Mouse (Mus musculus): ENCODE results near the gene Pmm1. TPM values are rescaled to one million over a fixed set of nuclear protein-coding genes. Genes with fewer than 3 reads are reported as not detected.

The Pmm1 gene
- total RNA-seq, 2 experiments from 2014 or later: 20.3 to 21.6 TPM

Other genes with a start within 250 kb of the Pmm1 start
- gene Zc3h7b, start 215.9 kb downstream of the Pmm1 start, total RNA-seq (2021): 10 to 100 TPM; 54.8 to 54.9 TPM
- 10 to 100 TPM; 37.9 to 38.5 TPM for gene Rangap1, start 215.4 kb downstream of the Pmm1 start, total RNA-seq (2021)
- 100 to 1,000 TPM; 112 to 117 TPM for gene Tef, start 158.5 kb downstream of the Pmm1 start, total RNA-seq (2021)
- gene Tob2, start 102.1 kb downstream of the Pmm1 start, total RNA-seq (2021): 10 to 100 TPM; 34.5 to 44.1 TPM
- gene Phf5a, start 89.0 kb downstream of the Pmm1 start, total RNA-seq (2021): 10 to 100 TPM; 48.9 to 55.8 TPM
- 100 to 1,000 TPM; 650 to 720 TPM for gene Aco2, start 88.6 kb downstream of the Pmm1 start, total RNA-seq (2021)
- gene Polr3h, start 34.7 kb downstream of the Pmm1 start, total RNA-seq (2021): 10 to 100 TPM; 14.1 to 16.5 TPM
- 1 to 10 TPM; 9.1 to 9.4 TPM for gene Csdc2, start 24.2 kb downstream of the Pmm1 start, total RNA-seq (2021)
- gene 1700029P11Rik, start 19.6 kb upstream of the Pmm1 start, total RNA-seq (2021): not detected
- gene Xrcc6, start 26.9 kb upstream of the Pmm1 start, total RNA-seq (2021): 10 to 100 TPM; 26.2 to 28.6 TPM
- 10 to 100 TPM; 21.9 to 23.9 TPM for gene Desi1, start 72.9 kb upstream of the Pmm1 start, total RNA-seq (2021)
- 10 to 100 TPM; 60.2 to 64.0 TPM for gene Snu13, start 86.7 kb upstream of the Pmm1 start, total RNA-seq (2021)
- gene 4930407I10Rik, start 98.2 kb upstream of the Pmm1 start, total RNA-seq (2021): not detected
- under 1 TPM in 1 of 2 experiments, not detected in 1; 0.16 TPM for gene Mei1, start 109.1 kb upstream of the Pmm1 start, total RNA-seq (2021)
- gene Ccdc134, start 167.0 kb upstream of the Pmm1 start, total RNA-seq (2021): 10 to 100 TPM; 45.5 to 49.4 TPM
- 10 to 100 TPM; 77.9 to 96.4 TPM for gene Srebf2, start 186.3 kb upstream of the Pmm1 start, total RNA-seq (2021)

All from gastrocnemius, postnatal 4 days (tissue).